Mouse (Mus musculus) erythroblast, embryonic 14.5 days (primary cell): ENCODE measurements around the gene Otud7b.

Source experiments
- GATA1 ChIP-seq: IDR thresholded peaks from 2 replicates; pipeline ENCODE4 v1.6.1; 2012; ENCODE audit warnings: low read length, inconsistent platforms, mixed read lengths
- TAL1 ChIP-seq: IDR thresholded peaks from 3 replicates; pipeline ENCODE4 v1.6.1; 2012; ENCODE audit warnings: low read length, inconsistent platforms, mixed read lengths

DNA sequence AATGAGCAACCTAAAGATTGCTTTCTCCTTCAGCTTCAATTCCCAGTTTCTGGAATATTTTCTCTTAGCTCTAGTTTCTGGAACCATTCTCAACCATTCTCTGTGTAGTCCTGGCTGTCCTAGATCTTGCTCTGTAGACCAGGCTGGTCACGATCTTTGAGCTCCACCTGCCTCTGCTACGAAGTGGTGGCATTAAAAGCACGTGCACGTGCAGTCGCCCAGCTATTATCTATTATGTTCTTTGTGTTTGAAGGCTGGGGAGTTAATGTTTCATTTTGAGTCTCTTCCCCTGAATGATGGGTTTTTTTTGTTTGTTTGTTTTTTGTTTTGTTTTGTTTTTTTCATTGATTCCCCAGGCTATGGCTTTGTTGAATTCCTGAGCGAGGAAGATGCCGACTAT is 68.9 kb downstream of the Otud7b start:
- TF ChIP-seq GATA1 = no peak
- TF ChIP-seq TAL1 = no peak
